Mouse (Mus musculus): Measurements from ENCODE around the gene Fhad1.

Gene Fhad1

DNA sequence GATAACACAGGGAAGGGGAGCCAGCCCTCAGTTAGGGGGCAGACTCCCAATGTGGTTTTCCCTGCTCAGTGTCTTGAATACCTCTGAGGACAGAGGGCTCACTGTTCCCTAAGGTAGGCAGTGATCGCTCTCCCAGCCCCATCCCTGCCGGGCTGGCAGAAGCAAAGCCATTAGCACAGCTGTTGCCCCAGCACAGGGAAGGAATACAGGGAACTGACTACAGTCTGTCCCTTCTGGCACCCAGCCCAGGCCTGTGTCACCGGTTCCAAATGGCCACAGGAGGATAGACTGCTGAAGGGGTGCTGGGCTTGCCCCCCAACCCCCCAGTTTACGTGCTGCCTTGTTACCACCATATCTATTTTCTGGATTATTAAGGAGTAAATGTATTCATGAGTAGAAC is 147.4 kb downstream of the Fhad1 start:
- in situ Hi-C loops (cut with MboI, MseI) = no loop called here

DNA sequence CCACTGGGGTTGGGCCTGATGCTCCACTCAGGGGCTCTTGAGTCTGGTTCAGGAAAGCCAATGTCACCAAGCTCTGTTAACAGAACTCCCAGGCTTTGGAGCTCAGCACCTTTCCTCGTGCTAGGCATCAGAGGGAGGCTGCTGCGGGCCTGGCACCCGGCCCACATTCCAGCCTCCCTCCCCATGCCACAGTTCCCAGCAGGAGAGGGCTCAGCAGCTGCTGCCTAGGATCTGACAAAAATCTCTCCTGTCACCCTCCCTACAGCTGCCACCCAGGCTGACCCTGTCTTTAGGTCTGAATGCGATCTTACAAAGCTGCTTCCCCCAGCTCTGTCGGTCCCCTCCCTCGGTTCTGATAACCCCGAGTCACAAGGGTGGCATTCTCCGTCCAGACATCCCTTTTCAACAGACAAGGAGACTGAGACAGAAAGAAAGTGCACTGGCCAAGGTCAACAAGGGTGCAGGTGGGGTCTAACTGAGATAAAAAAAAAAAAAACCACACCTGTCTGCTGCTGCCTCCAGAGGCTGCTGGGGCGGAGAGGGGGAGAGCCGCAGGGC is 147.9 kb downstream of the Fhad1 start:
- in situ Hi-C loops (cut with MboI, MseI) = no loop called here

DNA sequence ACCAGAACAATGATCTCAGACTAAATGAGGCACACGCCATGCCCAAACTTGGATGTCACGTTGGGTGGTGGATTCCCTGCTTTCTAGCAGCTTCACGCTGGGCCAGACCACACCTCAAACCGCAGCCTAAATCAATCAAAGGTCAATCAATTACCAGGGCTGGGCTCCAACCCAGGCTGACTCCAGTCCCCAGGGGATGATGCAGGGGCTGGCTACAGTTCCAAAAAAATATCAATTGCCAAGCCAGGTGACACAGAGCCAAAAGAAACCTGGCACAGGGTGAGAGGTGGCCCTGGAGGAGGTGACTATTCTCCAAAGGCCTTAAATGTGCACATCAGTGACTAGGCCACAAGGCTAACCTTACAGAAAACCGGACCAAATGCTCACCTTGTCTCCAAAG is 149.3 kb downstream of the Fhad1 start:
- in situ Hi-C loops (cut with MboI, MseI) = no loop called here

DNA sequence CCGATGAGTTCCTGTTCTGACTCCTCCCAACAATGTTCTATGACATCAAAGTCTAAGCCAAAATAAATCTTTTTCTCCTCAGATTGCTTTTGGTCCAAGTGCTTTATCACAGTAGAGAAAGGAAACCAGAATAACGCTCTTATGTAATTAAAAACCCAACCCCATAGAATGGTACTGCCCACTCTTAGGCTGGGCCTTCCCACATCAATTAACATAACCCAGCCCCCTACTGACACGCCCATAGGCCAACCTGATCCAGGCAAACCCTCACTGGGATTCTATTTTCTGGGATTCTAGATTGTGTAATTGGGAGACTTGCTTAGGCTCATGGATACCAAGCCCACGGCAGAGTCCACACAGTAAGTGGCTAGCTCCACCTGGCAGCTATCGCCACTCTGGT is 149.9 kb downstream of the Fhad1 start:
- in situ Hi-C loops (cut with MboI, MseI) = no loop called here

DNA sequence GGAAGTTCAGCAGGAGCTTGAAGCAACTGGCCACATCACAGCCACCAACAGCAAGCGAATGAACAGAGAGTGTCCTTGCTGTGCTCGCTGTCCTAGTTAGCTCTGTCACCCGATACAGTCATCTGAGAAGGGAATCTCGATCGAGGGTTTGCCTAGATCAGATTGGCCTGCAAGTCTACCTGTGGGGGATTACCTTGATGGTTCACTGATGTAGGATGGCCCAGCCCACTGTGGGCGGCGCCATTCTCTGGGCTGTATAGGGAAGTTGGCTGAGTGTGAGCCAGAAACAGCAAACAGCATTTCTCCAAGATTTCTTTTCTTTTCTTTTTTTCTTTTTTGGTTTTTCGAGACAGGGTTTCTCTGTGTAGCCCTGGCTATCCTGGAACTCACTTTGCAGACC is 150.4 kb downstream of the Fhad1 start:
- in situ Hi-C loops (cut with MboI, MseI) = no loop called here

DNA sequence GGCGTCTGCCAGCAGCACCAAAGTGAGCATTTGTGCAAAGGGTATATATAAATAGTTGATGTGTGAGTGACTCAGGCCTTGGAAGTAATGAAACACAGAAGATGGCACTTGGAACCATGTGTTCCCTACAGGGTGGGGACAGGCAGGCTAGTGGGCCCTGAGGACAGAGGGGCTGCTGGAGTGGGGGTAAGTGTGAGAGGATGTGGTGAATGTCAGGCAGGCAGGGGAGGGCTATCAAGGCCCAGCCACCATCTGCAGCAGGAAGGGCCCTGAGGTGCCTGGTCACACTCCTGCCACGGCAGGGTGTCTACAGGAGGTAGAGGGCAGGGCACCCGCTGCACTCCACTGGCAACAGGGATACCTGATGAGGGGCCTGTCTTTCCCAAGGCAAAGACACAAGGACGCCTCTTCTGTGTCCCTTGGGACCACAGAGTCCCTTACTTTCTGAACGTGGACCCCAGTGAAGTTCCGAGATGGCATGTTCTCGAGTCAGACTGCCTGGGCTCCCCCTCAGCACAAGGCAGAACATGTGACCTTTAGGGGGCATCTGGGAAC is 151.1 kb downstream of the Fhad1 start:
- in situ Hi-C loops (cut with MboI, MseI) = no loop called here

DNA sequence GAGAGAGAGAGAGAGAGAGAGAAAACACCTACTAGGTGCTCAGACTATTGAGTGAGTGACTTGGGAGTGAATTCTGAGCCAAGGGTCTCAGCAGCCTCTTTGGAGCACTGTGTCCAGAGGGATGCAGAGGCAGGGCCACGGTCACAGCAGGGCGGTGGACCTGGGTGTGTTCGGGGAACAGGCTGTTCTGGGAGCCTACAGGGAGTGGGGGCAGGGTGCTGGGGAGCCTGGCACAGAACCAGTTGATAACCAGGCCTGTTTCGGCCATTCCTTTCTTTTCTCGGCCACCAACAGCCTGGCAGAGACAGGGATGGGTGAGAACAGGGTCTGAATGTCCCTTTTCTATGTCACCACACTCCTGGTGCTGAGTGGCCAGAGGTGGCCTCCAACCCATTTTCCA is 152.0 kb downstream of the Fhad1 start:
- in situ Hi-C loops (cut with MboI, MseI) = no loop called here

DNA sequence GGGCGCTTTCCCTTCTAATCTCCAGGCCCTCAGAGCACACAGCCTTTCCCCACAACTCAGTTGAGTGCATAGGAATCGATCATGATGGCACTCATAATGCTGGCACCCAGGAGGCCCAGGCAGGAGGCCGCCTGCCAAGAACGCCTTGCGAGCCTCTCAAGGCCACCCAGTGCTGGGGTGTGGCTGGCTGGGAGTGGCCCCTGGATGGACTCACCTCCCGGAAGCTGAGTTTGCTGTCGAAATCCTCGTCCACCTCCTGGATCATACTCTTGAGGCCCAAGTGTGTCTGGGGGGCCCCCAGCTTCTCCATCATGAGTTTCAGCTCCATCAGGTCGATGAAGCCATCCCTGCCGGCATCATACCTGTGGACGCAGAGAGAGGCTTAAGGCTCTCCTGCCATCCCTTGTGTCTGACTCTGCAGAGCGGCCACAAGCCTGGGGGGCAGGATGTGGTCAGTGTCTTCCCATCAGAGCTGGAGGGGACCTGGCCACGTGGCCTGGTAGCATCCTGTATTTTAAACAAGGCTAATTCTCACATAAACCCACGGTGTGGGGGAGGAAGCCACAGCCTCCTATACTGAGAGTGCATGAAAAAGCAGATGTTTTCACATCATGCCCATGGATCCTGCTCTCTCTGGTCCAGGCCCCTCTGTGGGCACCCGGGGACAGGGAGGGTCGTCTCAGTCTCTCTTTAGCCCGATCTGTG is 153.1 kb downstream of the Fhad1 start:
- in situ Hi-C loops (cut with MboI, MseI) = no loop called here

DNA sequence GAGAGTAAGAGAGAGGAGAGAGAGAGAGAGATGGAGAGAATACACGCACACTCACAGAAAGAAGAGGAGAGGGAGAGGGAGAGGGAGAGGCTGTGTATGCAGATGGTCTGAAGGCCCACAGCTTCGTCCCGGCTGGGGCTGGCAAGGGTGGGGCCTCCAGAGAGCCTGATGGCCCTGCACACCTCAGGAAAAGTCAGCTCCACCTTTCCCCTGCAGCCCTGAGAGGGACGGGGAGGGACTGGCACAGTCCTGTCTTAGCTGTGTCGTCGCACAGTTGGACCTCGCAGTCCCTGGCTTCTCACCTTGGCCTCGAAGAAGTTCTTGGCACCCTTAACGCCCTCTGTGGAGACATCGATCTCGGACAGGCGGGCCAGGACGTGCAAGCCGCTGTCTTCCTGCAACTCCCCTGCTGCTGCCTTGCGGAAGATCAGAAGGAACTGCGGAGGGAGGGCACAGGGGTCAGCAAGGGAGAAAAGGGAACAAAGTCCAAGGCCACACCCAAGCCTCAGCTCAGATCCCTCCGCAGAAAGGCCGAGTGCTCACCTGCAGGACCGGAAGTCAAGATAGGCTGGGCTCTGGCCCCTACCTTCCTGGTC is 154.5 kb downstream of the Fhad1 start:
- in situ Hi-C loops (cut with MboI, MseI) = no loop called here

DNA sequence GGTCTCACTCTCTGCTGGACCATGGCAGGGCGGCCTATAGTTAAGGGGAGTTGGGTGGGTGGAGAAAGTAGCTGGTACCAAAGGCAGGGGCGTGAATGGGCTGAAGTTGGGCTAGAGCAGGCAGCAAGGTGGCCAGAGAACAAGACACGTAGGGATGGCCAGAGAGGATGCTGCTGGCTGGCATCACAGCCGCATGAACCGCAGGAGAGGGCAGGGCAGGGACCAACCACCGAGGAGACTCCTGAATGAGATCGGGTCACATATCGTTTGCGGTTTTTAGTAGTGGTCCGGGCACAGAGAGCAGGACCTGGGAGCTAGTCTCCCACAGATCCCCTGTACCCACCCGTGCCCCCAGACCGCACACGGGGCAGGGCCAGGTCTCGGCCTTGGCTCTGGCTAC is 155.5 kb downstream of the Fhad1 start:
- in situ Hi-C loops (cut with MboI, MseI) = no loop called here

DNA sequence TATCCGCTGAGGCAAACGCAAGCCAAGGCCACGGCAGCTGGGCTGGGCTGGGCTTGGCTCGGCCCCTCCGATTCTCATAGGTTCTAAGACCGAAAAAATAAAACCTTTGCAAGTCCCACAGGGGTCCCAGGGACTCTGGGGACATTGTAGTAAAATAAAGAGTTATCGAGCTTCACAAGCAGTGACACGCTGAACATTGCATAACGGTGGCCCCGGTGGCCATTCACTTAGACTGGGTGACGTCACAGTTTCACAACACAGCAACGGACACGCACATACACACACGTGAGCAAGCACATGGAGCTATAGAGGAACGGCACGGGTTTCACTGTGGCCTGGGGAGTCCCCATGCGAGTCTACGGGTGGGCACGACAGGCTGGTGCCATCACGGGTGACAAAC is 156.4 kb downstream of the Fhad1 start:
- in situ Hi-C loops (cut with MboI, MseI) = no loop called here

DNA sequence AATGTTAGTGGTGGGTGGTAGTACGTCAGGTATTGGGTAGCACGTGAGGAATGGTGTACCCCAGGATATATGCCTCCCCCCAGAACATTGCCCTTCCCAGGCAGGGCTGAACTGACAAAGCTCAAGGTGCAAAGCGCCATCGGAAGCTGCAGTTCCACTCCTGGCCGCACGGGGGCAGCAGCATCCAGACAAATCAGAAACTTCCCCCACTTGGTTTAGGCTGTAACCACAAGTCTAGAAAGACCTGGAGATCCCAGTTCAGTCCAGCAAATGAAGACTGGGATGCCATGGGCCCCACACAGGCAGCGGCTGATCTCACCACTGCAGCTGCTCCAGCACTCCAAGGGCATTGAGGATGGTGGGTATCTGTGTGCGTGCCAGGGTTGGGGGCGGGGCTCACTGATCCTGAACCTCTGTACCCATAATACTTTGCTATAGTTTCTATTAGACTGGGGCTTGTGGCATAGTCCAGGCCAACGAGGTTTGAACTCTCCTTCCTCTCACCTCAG is 157.4 kb downstream of the Fhad1 start:
- in situ Hi-C loops (cut with MboI, MseI) = no loop called here

DNA sequence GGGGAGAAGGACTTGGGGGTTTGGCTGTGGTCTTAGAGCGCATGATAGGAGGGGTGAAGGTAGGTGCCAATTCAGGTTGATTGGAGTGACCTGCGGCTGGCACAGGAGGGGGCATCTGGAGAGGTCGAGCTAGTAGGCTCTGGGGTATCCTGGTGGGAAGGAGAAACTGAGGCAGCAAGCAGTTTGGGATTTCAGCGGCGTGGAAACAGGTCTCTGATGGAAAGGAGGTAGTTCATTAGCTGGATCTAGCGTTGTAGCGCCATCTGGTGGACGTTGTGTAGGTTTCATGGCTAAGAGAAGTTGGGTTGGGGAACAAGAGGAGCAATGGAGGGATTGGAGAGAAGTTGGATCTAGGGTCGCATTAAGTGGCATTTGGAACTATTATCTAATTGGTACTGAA is 161.4 kb downstream of the Fhad1 start:
- in situ Hi-C loops (cut with MboI, MseI) = no loop called here

DNA sequence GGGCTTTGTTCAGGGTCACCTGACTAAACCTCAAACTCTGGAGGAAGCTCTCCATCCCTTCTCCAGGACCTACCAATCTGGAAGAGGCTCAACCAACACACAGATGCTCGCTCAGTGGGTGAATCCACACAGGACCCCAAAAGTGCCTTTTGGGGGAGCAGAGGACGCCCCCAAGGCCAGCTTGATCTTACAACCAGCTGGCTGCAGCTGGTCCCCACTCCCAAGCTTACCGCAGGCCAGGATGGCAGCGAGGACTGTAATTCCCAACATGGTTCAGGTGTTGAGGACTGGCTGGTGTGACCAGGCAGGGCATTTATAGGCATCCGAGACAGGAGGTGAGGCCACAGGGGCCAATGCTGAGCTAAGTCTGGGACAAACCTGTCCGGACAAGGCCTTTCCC is 168.9 kb downstream of the Fhad1 start, which contains the start of gene Ctrc:
Gene Ctrc, minus strand, starts transcription at position 361 of the 400 bp plus-strand sequence.
- in situ Hi-C loops (cut with MboI, MseI) = no loop called here

Data from T-helper 2 cell (primary cell).